Mouse (Mus musculus): ENCODE results near the gene Tmem273. TPM values are rescaled to one million over a fixed set of nuclear protein-coding genes. Genes with fewer than 3 reads are reported as not detected.

Tmem273 gene
- total and polyA plus RNA-seq, 3 experiments, result not detected

DNA sequence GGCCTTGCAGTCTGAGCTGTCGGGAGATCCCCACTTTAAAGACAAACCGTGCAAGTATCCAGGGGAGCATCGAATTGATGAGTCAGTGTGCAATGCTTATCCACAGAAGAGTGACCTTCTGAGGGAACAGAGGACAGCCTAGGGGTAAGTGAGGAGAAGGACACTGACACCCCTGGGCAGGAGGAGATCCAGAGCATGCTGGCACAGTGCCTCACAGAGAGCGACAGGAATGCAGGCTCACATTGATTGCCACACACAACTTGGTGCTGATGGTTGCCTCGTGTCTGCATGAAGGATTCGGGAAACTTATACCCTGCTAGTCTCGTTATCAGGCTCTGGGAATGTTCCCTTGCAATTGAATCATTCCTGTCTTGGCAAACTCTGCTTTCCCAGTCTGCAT, 31.5 kb downstream of the Tmem273 start:
- Histone ChIP-seq H3K27ac (ENCODE audit: control insufficient read depth, low read depth, low read length) (no peak overlapping the region), H3K27me3 (ENCODE audit: control insufficient read depth in 1 of 2, insufficient read depth in 2 of 2, low read length in 2 of 2) (no peaks in the 10 kb centered on the region), H3K9me3 (replicated peaks; ENCODE audit: insufficient read depth, low read length) (no peaks in the 10 kb centered on the region), H3K4me3 (ENCODE audit: control insufficient read depth in 1 of 2, insufficient read depth in 1 of 2, low read depth in 2 of 2, low read length in 2 of 2) (no peak overlapping the region), H3K79me2 (ENCODE audit: control insufficient read depth, insufficient read depth, low read length, poor library complexity) (no peaks in the 10 kb centered on the region), H3K36me3 (ENCODE audit: control insufficient read depth in 1 of 2, insufficient read depth in 2 of 2, low read length in 2 of 2) (no peaks in the 10 kb centered on the region), H3K4me1 (ENCODE audit: control insufficient read depth in 1 of 2, insufficient read depth in 2 of 2, low read length in 2 of 2) (no peaks in the 10 kb centered on the region), H3K9ac (ENCODE audit: control insufficient read depth, low read depth, low read length, poor library complexity, severe bottlenecking) (no peak overlapping the region)
- no peak for TF ChIP-seq NRF1 (IDR thresholded peaks at IDR 0.05; ENCODE audit: insufficient read depth, low read depth, low read length, poor library complexity, severe bottlenecking)
- no peak for TF ChIP-seq JUND (IDR thresholded peaks at IDR 0.05; ENCODE audit: low read depth, low read length)
- TF ChIP-seq MAX (IDR thresholded peaks at IDR 0.05; ENCODE audit: low read length), result no peak
- no peak for TF ChIP-seq HCFC1 (IDR thresholded peaks at IDR 0.05; ENCODE audit: low read depth, low read length)
- no peak for TF ChIP-seq ETS1 (IDR thresholded peaks at IDR 0.05; ENCODE audit: low read depth, low read length)
- TF ChIP-seq USF1 (IDR thresholded peaks at IDR 0.05; ENCODE audit: low read depth, low read length), result no peak
- TF ChIP-seq MYC (IDR thresholded peaks at IDR 0.05; ENCODE audit: low read depth, low read length), result no peak
- no peak for TF ChIP-seq CHD2 (IDR thresholded peaks at IDR 0.05; ENCODE audit: low read length)
- no peak for TF ChIP-seq GATA1 (IDR thresholded peaks at IDR 0.05; ENCODE audit: low read depth, low read length)
- no peak for TF ChIP-seq TCF12 (IDR thresholded peaks at IDR 0.05; ENCODE audit: low read depth, low read length)
- TF ChIP-seq BHLHE40 (IDR thresholded peaks at IDR 0.05; ENCODE audit: borderline replicate concordance, low read depth, low read length), result no peak
- no peak for TF ChIP-seq MYB (IDR thresholded peaks at IDR 0.05; ENCODE audit: low read depth, low read length)
- no peak for TF ChIP-seq NELFE (IDR thresholded peaks at IDR 0.05; ENCODE audit: low read depth, low read length)
- no peak for TF ChIP-seq CHD1 (IDR thresholded peaks at IDR 0.05; ENCODE audit: low read depth, low read length)
- no peak for TF ChIP-seq ZNF384 (IDR thresholded peaks at IDR 0.05; ENCODE audit: low read depth, low read length)
- DNase-seq (ENCODE audit: low read depth, low spot score), result no peak

DNA sequence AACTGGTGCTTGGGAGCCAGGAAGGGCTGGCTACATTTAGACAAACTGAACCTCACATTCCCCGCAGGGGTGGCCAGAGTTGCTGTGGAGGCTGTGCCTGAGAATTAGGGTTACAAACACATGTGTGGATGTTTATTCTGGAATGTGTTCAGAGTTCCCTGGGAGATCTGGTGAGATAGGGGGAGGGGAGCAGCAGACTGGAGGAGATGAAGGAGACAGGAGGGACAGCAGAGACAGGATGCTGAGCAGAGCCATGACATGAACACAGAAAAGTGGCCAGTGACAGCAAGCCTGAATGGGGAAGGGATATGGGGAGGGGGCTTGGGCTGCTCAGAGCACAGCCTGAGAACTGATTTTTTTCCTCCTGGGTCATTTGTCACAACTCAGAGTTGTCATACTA, 33.5 kb downstream of the Tmem273 start:
- H3K4me1 ChIP-seq (ENCODE audit: control insufficient read depth in 1 of 2, insufficient read depth in 2 of 2, low read length in 2 of 2), result no peaks in the 10 kb centered on the region
- no peak overlapping the region for H3K4me3 ChIP-seq (ENCODE audit: control insufficient read depth in 1 of 2, insufficient read depth in 1 of 2, low read depth in 2 of 2, low read length in 2 of 2)
- no peak for TF ChIP-seq NELFE (IDR thresholded peaks at IDR 0.05; ENCODE audit: low read depth, low read length)
- TF ChIP-seq HCFC1 (IDR thresholded peaks at IDR 0.05; ENCODE audit: low read depth, low read length), result no peak
- TF ChIP-seq ZNF384 (IDR thresholded peaks at IDR 0.05; ENCODE audit: low read depth, low read length), result no peak
- no peak for TF ChIP-seq MYC (IDR thresholded peaks at IDR 0.05; ENCODE audit: low read depth, low read length)
- TF ChIP-seq EP300 (IDR thresholded peaks at IDR 0.05; ENCODE audit: low read depth in 1 of 2, low read length in 2 of 2), result no peak
- TF ChIP-seq CHD2 (IDR thresholded peaks at IDR 0.05; ENCODE audit: low read length), result no peak
- no peak for TF ChIP-seq GABPA (IDR thresholded peaks at IDR 0.05; ENCODE audit: low read depth, low read length)
- TF ChIP-seq POLR2AphosphoS5 (IDR thresholded peaks at IDR 0.05; ENCODE audit: borderline replicate concordance, low read depth, low read length), result no peak
- no peak for TF ChIP-seq USF2 (IDR thresholded peaks at IDR 0.05; ENCODE audit: borderline replicate concordance in 1 of 2, insufficient read depth in 1 of 2, low read depth in 1 of 2, low read length in 2 of 2)
- no peak for TF ChIP-seq SMC3 (IDR thresholded peaks at IDR 0.05; ENCODE audit: low read depth, low read length)
- no peak for TF ChIP-seq POLR2A (IDR thresholded peaks at IDR 0.05; ENCODE audit: control insufficient read depth in 1 of 2, insufficient read depth in 1 of 2, low read depth in 1 of 2, low read length in 2 of 2, poor library complexity in 1 of 2)
- no peak for DNase-seq (ENCODE audit: low read depth, low spot score)
- H3K9ac ChIP-seq (ENCODE audit: control insufficient read depth, low read depth, low read length, poor library complexity, severe bottlenecking), result no peak overlapping the region
- H3K36me3 ChIP-seq (ENCODE audit: control insufficient read depth in 1 of 2, insufficient read depth in 2 of 2, low read length in 2 of 2), result no peaks in the 10 kb centered on the region
- no peaks in the 10 kb centered on the region for H3K9me3 ChIP-seq (replicated peaks; ENCODE audit: insufficient read depth, low read length)
- no peaks in the 10 kb centered on the region for H3K79me2 ChIP-seq (ENCODE audit: control insufficient read depth, insufficient read depth, low read length, poor library complexity)
- no peaks in the 10 kb centered on the region for H3K27me3 ChIP-seq (ENCODE audit: control insufficient read depth in 1 of 2, insufficient read depth in 2 of 2, low read length in 2 of 2)
- no peak overlapping the region for H3K27ac ChIP-seq (ENCODE audit: control insufficient read depth, low read depth, low read length)
